Mouse (Mus musculus): ENCODE results near the gene Helz.

Gene Helz

DNA sequence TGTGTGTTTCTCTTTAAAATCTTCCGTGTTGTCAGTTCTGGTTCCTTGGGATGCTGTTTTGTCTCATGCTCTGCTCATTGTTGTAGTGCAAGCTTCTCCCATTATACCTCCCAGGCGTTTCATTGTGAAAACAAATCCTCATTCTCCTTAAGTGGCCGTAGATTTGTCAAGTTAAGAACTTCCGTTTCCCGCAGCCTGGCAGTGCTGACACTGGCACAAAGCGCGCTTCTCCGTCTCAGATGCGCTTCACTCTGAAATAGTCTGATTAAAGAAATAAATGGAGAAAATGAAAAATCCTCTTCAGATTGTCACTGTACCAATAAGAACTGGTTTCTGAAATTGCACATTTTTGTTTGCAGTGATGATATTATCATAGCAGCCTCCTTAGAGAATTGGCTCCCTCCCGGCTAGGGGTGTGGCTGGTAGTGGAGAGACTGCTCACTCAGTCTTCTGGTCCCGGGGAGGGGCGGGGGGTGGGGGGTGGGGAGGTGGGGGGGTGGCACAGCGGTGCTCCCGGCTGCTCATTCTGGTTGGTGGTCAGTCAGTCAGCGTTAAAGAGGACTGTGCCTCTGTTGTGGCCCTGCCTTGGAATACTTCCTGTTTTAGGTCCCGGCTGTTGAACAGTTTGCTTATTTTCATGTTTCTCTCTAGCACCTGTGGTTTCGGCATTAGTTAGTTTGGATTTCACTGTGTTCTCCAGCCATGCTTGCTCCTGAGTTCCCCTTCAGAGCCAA, 128.6 kb downstream of the Helz start:
- no peak for DNase-seq

DNA sequence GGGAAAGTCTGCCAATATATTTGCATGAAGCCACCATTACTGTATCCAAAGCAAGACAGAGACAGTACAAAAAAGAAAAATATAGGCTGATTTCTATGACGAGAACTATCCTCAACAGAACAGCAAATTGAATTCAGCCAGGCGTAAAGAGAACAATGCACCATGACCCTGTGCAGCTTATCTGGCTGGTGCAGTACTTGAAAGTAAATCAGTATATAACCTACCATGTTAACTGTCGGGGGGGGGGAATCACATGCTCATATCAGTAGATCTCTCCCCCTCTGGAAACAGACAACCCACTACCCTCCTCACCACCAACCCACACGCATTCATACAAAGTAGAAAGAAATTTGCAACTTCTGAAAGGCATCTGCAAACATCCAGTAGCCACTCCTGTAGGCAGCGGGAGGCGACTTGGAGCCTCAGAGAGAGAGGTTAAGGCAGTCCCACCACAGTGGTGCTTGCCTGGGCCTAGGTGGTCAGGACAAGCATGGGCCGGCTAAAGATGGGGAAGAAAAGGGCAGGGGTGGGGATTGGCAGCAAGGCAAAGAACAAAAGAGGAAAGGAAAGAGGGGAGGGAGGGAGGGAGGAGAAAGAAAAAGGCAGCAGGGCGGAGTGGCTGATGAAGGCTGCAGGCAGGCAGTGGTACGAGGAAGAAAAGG, 135.1 kb downstream of the Helz start:
- DNase-seq, result no peak

DNA sequence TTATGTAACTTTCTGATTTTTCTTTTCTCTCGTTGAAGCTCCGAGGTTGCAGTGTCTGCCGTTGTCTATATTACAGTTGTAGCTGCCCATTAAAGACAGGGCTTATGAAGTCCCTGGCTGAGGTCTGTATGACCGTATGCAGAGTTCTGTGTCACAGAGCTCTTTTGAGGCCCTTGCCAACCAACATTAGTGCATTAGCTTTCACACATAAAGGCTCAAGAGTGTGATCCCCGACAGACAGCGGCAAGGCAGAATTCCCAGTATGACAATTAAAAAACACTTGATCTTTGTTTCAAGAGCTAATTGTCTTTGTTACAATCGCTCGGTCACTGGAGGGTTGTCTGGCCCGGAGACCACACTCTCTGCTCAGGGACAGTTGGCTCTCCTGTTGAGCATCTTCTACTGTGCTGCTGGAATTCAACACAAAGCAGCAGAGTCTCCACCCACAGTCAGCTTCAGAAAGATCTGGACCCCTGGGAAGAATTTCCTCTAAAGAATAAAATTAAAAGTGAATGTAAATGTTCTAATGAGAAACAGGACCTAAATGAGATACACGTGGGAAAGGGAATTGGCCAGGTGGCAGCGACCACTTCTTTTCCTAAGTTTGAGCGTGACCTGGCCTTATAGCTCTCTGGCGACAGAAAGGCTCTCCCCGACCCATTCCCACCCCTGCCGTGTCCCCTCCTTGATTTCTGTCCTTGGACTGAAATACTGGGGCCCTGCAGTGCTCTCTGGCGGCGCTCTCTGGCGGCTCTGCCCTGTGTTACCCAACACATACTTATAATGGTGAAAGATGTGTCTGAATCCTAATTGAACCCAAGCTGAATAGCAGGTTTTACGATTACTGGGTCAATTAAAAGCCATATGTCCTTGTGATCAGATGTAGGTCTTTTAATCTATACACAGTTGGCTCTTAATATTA, 136.1 kb downstream of the Helz start:
- no peak for DNase-seq

DNA sequence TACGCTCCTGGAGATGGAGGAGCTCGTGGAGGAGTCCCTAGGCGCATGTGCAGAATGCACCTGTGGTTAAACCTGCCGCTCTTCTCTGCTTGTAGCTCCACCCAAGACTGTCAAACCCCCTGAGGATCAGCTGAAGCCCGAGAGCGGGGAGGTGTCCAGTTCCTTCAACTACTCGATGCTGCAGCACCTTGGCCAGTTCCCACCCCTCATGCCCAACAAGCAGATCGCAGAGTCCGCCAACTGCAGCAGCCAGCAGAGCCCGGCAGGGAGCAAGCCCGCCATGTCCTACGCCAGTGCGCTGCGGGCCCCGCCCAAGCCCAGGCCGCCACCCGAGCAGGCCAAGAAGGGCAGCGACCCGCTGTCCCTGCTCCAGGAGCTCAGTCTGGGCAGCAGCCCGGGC, 138.6 kb downstream of the Helz start:
- no peak for DNase-seq

DNA sequence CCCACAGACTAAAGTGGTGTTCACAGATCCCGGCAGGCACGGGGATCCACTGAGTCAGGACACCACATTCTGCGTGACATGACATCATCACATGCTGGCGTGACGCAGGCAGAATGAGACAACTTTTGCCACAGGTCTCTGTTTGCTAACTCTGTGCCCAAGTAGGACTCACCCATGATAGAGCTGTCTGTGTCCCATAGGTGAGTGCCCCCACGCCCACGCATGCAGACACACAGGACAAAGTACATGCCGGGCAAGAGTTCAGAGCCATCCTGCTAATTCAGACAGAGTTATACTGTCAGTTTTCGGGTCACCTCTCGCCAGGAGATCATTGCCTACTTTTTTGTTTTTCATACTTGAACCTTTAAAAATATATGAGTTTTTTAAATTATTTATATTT, 140.8 kb downstream of the Helz start:
- no peak for DNase-seq

DNA sequence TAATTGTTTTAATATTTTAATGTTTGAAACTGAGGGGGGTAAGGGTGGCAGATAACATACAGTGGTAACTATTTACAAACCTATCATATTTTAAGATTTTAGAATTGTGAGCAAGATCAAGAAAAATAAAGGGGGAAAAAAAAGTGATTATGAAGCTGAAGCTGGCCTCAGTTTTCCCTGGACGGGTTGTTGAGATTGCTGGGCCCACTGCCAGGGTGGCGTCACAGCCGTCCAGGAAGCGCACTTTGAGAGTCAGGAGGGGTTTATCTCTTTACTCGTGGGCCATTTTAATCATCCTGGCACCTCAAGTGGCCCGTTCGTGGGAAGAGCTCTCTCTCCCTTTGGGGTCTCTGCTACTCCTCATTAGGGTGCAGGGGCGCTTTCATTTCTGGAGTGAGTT, 143.8 kb downstream of the Helz start:
- no peak for DNase-seq

DNA sequence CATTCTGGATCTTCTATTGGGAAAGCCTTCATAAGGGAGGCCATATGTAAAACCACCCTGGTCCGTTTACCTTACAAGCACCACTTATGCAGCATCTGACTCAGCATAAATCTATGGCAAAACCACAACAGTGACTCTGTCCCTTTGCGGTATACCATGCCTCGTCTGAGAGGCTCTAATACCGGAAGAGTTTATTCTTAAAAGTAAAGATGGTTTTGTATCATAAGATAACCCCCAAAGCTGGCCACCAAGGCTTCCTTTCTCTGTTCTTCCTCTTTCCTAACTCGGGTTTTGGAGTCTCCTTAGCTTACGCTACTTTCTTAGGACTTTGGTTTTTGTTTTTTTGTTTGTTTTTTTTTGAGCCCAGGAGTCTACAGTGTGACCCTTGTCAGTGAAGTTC, 145.6 kb downstream of the Helz start:
- DNase-seq, result no peak

DNA sequence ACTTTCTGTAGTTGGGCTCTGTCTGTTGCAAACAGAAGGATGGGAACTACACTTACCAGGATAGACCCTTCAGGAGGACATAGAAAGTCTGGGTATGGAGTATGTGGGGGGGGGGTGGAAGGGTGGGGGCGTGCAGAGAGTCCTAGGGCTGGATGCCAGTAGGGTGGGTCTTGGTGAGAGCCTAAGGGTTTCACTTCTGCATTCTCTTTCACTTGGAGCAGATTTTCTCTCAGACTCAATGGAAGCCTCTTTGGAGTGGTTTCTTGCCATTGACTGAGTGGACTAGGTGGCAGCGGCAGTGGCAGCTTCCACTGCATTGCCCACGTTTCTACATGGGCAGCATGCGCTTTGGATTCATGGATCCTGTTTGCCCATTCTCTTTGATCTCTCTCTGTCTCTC, 152.2 kb downstream of the Helz start:
- DNase-seq, result no peak

DNA sequence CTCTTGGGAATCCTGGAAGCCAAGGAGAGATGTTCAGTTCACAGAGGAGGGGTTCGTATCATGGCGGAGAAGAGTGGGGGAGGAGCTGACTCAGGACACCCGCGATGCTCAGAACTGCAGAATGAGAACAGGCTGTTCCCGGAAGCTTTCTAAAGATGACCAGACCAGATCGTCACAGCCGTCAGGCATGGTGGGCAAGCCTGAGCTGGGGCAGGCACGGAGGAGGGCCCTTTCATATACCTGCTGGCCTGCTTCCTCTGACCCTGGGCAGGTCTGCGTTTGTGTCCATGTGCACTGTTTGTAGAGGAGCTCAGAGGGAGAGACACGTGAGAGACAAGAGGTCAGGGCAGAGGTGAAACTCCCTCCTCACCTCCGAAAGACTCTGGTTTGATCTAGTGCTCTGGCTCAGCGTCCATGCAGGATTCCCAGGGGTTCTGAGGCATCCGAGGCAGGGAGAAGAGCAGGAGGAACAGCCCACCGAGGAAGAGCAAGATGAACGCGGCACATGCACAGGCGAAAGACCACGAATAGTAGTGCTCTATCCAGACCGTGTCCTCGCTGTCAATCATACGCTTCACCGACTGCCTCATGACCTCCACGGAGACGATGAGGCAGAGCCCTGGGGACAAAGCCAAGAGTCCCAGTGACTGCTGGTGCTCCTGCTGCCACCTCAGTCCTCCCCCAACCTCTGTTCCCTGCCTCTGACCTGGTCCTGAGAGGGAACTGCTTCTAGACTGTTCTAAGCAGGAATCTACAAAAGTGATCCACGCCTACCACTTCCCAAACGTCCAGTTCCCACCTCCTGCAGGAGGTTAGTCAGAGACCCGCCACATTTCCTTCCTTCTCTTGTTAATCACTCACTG, 155.8 kb downstream of the Helz start:
- no peak for DNase-seq

DNA sequence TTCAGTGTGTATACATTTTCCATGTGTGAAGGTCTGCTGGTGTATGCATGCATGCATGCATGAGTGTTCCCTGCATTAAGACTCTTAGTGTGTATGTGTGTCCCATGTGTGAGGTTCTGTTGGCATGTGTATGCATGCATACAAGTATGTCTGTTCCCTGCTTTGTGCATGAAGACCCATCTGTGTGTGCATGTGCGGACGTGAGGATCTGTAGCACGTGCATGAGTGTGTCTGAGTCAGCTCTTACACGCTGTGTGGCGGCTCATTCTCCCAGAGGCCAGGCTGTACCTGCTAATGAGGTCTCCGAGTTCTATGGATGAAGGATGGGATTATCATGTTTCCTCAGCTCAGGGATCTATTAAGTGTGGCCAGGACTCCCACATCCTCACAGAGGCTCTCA, 157.3 kb downstream of the Helz start:
- DNase-seq, result no peak

DNA sequence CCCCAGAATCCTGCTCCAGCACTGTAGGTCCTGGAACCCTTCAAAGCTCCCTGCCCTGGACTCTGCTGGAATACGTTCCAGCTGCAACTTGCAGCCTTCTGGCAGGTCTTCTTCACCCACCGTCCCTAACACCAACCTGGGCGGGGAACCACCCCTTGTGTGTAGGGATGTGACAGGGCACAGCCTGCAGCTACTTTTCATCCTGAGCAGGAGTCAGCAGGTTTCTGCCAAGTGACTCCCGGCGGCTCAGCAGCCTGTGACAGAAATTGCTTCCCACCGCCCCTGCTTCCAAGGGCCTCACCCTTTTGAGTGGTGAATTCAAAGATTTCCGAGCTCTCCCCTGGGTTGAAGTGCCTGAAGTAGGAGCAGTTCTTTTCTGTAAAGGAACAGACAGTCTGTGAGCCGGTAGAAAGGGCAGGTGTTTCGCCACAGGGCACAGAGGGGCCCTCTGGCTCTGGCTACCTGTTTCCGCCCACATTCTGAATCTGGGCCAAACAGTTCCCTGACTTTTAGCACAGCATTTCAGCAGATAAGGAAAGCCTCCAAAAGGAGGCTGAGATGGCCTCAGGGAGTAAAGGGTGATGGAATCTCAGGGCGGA, 157.8 kb downstream of the Helz start:
- peak; percentile 37 to 51 for DNase-seq

DNA sequence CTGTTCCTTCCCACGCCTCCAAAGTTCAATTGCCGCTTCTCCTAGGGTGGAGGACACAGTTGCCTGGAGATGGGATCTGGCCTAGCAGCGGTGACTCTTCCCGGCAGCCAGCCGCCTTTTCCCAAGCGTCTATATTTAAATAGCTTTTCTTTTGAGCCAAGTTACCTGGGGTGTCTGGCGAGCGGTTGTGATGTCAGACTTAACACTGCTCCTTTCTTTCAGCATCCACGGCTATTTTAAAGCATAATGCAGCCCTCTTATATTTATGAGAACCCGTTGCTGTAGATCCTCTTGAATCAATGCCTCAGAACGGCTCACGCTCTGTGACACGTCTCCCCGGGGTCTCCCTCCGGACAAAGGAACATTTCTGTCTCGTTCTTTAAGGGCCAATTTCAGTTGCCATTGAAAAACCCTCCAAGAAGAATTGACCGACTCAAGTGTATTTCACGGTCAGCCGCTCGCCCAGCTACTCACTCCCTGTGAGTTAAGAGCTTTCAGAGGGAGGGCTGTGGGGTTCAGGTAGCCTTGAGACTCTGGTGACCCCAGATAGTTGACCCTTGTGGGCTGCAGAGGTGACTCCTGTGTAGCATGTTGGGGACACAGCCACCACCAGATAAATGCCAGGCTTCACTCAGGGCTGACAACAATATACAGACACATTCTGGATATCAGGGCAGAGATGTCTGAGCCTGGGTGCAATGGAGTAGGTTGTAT, 160.3 kb downstream of the Helz start:
- DNase-seq, result no peak

DNA sequence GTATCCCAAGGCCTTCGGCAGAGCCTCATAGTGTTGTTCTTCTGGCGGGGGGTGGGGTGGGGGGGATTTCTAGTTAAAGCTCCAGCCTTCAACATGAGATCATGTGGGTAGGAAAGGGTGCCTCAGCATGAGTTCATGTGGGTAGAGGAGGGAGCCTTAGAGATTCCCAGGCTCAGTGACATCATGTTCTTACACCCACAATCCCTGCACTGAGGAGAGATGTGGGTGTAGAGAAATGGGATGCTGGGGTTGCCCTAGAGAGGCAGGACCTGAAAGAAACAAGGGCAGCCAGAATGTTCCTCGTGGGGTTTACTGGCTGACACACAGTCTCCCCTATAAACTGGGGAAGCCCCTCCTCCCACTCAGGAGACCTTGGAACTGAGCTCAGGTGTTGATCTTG, 162.6 kb downstream of the Helz start:
- no peak for DNase-seq

DNA sequence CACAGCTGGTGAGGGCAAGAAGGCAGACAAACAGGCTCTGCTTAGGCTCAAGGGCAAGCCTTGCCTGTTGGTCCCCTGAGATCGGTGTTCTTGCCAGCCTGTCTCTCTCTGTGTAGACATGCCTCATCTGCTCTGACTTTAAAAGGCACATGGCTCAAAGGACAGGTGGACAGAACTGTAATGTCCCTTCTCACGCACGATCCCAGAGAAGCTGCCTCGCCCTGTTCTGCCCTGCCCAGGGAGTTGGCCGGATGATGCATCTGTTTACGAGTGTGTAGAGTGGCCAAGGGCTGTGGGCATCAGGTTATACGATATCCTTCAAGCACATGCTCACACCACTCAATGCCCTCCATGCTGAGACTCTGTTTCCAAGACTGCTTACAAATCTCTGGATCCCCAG, 166.6 kb downstream of the Helz start:
- DNase-seq, result no peak

DNA sequence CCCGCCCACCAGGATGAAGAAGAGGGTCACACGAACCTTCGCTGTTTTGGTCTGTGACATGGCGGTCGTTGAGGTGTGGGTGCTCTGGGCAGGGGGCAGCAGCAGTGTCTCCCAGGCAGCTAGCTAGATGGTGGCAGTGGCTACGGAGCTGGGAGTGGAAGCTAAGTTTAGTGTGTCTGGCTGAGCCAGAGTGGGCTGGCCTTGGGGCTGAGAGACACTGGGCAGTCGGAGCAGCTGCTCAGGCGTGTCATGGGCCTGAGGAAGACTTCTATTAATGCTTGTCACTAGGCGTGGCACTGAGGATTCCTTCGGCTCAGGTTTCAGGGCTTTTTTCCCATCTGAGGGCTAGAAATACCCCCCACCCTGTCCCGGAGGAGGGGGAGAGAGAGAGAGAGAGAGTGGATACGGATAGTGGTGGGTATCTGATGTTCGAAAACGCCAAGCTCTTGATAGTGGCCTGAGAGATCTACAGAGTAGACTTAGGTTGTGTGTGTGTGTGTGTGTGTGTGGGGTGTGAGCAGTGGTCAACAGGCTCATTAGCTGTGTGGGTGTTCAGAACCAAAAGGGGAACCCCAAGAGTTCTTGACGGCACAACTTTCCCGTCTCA, 168.7 kb downstream of the Helz start, which contains the start of gene Cacng1:
Gene Cacng1, minus strand, starts transcription at position 191 of the 607 bp plus-strand sequence.
- DNase-seq, result no peak

DNA sequence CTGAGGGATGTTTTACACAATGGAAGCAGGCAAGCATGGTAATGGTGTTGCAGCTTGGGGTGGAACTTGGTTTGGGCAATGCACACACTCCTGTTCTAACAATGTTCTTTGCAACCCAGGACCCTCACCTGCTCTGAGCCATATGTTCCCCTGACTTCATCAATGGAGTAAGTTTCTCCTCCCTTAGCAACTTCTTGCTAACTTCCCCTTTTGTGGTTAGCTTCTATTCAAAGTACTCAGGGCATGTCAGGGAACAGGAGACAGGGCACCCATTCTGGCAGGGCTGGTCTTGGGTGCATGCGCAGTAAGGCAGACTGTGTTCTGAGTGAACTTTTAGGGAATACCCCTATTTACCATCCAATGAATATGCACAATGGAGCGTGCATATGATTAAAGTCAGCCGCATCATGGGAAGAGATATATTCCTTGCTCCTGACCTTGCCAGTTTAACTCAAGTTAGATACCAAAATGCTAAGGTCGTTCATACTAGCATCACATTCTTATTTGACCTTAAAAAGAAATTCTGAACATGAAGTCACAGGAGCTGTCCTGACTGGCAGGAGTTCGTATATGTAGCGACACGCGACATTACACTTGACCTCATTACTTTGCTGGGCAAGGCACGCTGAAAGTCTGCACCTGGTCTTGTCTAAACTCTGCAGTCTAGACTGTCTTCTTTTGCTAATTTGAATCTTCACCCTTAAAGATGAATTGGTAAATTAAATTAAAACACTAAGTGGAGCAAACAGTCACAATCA, 172.7 kb downstream of the Helz start:
- no peak for DNase-seq

DNA sequence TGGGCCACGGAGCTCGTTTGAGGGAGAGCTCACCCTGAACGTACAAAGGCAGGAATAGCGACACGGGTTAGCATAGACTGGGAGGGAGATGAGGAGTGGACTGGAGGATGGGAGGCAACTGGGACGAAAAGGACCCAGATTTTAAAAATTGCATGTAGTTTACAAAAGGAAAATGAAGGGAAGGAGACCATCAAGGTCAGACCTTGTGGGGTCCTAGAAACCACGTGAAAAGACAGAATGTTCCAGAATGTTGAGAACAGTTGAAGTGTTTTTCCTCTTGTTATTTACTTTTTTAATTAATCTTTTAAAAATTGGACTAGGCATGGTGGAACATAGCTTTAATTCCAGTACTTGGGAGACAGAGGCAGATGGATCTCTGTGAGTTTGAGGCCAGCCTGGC, 173.3 kb downstream of the Helz start:
- no peak for DNase-seq

DNA sequence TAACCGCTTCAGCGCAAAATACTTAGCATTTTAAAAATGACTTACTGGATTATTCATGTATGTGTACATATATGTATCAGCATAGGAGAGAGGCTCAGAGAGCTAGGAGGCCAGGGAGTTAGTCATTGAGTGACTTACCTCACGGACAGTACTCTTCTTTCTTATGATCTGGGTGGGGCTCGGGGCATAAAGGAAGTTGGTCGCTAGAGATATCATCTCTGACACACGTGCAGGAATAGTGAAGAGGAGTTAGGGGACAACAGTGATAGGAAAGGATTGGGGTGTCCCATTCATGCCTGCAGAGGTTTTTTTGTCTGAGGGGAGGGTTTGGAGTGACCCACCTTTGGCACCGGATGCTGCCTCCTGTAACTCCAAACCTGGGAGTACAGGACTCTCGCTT, 176.9 kb downstream of the Helz start:
- DNase-seq, result no peak

DNA sequence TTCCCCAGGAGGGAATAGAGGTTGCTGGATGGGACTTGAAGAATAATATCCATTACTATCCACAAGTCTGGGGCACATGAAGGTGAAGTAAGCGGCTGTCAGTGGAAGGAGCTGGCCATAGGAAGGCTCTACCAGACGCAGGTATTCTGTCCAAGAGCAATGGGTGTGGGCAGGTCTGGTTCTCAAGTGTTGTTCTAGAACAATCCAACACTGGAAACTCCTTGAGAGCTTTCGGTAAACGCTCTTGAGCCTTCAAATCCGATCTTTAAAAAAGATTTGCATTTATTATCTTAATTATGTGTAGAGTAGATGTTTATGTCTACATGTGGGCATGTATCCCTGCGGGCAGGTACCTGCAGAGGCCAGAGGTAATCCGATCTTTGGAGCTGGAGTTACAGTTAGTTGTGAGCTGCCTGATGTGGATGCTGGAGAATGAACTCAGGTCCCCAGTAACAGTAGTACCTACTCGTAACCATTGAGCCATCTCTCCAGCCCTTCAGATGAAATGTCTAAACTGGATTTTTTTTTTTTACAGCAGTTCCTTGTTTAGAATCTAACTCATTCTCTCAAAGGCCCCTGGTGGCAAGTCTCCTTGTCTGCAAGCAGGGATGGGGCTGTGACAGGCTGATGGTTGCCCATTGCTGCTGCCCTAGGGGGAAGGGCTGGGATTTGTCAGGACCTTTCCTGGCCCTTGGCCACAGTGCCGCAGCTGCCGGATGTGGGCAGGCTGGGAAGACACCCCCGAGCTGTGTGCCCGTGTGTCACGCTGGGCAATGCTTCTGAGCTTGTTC, 180.5 kb downstream of the Helz start:
- DNase-seq, result peak; percentile 15

Measured in lung, adult 18-20 months (tissue).